Mouse (Mus musculus) forebrain, embryonic 10.5 days (tissue): ENCODE measurements around the gene Zfp706. TPM values are rescaled to one million over a fixed set of nuclear protein-coding genes. Genes with fewer than 3 reads are reported as not detected.

Experiments used
- DNase-seq: peaks from one replicate; pipeline ENCODE4 v3.0.0-alpha.2; 2017; ENCODE audit warnings: low spot score; ENCODE audit errors: extremely low spot score
- H3K27ac ChIP-seq: fragments of 300-500 bp; sonication (generic); 2 replicates; pipeline ENCODE4 v1.5.1; 2016; ENCODE audit warnings: mild to moderate bottlenecking
- H3K27me3 ChIP-seq: fragments of 300-500 bp; sonication (generic); 2 replicates; pipeline ENCODE4 v1.6.1; 2016; ENCODE audit warnings: mild to moderate bottlenecking; ENCODE audit not compliant: poor library complexity, severe bottlenecking
- H3K36me3 ChIP-seq: fragments of 300-500 bp; sonication (generic); replicated peaks from 2 replicates; pipeline ENCODE4 v1.6.1; 2016; ENCODE audit warnings: mild to moderate bottlenecking, moderate library complexity
- H3K4me1 ChIP-seq: fragments of 300-500 bp; sonication (generic); 2 replicates; pipeline ENCODE4 v1.6.1; 2016
- H3K4me3 ChIP-seq: fragments of 300-500 bp; sonication (generic); 2 replicates; pipeline ENCODE4 v1.5.1; 2016; ENCODE audit warnings: mild to moderate bottlenecking, moderate library complexity
- H3K9me3 ChIP-seq: fragments of 300-500 bp; sonication (generic); 2 replicates; pipeline ENCODE4 v1.6.1; 2016; ENCODE audit warnings: mild to moderate bottlenecking, moderate library complexity
- WGBS: fragments of 180-500 bp; shearing (Covaris S2); methylation state at CpG from one replicate; pipeline ENCODE4 v1.1.7; 2016; 5-methylcytosine and 5-hydroxymethylcytosine counted together
- polyA plus RNA-seq: library from polyadenylated mRNA; unstranded; fragments of >200 nt; fragmentation: Nextera tagmentation; extraction: Ambion mirVana; gene quantifications from 2 replicates; pipeline ENCODE4 v1.2.1, GENCODE M21; 2016

Gene Zfp706
- polyA plus RNA-seq, 1 experiment from 2014 or later, result 490 TPM

DNA sequence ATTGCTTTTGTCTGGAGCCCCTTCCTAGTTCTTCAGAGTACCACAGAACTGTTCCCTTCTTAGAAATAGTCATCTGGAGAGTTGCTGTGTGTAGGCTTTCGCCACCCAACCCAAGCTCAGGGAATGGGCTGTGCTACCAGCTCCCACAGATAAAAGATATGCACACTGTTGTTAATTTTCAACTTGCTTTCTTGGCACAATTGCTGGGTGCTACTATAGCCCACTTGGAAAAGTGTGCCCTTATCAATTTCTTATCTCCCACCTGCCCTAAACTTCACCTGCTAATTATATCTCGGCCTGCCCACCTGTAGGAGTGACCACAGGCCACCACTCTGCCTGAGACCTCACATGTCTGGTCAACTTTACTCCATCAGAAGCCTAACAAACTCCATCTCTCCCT is 26.6 kb upstream of the Zfp706 start:
- Histone ChIP-seq H3K9me3 (no peaks in the 10 kb centered on the region), H3K36me3 (no peaks in the 10 kb centered on the region), H3K4me3 (no peak overlapping the region), H3K4me1 (peaks cover 7% of the 10 kb centered on the region), H3K27ac (no peak overlapping the region), H3K27me3 (no peaks in the 10 kb centered on the region)
- 77% methylated on average over 2 of the region's 2 CpGs for WGBS
- no peak for DNase-seq

GRCm38 (mm10) chr15:37033431-37033830 is 25.9 kb upstream of the Zfp706 start:
- Histone ChIP-seq H3K36me3 (no peaks in the 10 kb centered on the region), H3K27me3 (no peaks in the 10 kb centered on the region), H3K9me3 (no peaks in the 10 kb centered on the region), H3K4me3 (no peak overlapping the region), H3K4me1 (peaks cover 7% of the 10 kb centered on the region), H3K27ac (no peak overlapping the region)
- 89% methylated on average over 2 of the region's 2 CpGs for WGBS
- DNase-seq, result no peak

DNA sequence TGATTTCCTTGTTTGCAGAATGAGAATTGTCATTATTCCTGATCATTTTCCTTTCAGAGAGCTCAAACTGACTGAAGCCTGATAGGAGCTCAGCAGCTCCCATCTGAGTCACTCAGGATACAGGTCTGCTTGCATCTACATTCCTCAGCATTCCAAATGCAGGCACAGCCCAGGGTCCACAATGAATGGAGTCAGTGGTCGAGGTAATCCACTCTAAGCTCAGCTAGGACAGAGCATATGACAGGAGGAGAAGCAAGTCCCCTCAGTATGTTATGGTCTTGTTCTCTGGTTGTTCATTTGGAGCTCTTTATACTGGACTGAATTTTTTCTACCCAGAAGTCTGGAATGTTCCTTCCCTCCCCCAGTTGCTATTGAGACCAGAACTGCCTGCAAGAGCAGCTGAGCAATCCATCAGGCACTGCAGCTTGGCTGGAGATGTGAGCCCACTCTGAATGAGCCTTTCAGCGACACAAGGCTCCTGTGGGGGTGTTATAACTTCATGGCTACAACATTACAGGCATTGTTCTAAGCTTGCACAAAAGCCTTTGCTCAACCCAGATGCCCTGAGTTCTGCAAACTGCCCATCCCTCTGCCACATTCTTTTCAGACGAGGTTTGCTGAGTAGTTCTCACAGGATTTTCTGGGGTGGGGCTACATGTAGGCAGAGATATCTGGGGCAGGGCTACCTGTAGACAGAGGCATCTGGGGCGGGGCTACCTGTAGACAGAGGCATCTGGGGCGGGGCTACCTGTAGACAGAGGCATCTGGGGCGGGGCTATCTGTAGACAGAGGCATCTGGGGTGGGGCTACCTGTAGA is 24.0 kb upstream of the Zfp706 start:
- WGBS, result 45% methylated on average over 6 of the region's 6 CpGs
- Histone ChIP-seq H3K4me1 (peaks cover 7% of the 10 kb centered on the region), H3K4me3 (no peak overlapping the region), H3K27me3 (no peaks in the 10 kb centered on the region), H3K9me3 (no peaks in the 10 kb centered on the region), H3K36me3 (no peaks in the 10 kb centered on the region), H3K27ac (no peak overlapping the region)
- no peak for DNase-seq

DNA sequence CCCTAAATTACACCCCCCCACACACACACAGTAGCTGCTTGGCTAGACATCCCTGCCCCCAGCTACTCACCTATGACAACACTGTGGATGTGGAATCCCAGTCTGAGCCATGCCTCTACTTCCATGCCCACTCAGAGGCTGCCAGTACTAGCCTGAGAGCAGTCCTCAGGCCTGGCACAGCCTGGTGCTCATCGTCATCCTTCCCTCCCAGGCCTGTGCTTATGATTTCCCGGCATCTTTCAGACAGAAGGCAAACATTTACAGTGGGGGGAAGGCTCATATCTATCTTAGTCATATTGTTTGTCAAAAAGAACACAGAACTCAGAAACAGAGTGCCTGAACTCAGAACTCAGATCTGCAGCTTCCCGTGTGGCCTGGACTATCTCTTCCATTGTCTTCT is 23.4 kb upstream of the Zfp706 start:
- Histone ChIP-seq H3K36me3 (no peaks in the 10 kb centered on the region), H3K27ac (no peak overlapping the region), H3K27me3 (no peaks in the 10 kb centered on the region), H3K4me3 (no peak overlapping the region), H3K4me1 (peaks cover 7% of the 10 kb centered on the region), H3K9me3 (no peaks in the 10 kb centered on the region)
- DNase-seq, result no peak
- WGBS, result 84% methylated on average over 3 of the region's 3 CpGs

- H3K9me3 ChIP-seq, result no peaks in the 10 kb centered on the region
- no peaks in the 10 kb centered on the region for H3K36me3 ChIP-seq
- H3K27ac ChIP-seq, result no peak overlapping the region
- no peak overlapping the region for H3K4me3 ChIP-seq
- H3K4me1 ChIP-seq, result peaks cover 7% of the 10 kb centered on the region
- no peak for DNase-seq
- H3K27me3 ChIP-seq, result no peaks in the 10 kb centered on the region
Observed at GRCm38 (mm10) chr15:37027956-37028355, 20.4 kb upstream of the Zfp706 start.

DNA sequence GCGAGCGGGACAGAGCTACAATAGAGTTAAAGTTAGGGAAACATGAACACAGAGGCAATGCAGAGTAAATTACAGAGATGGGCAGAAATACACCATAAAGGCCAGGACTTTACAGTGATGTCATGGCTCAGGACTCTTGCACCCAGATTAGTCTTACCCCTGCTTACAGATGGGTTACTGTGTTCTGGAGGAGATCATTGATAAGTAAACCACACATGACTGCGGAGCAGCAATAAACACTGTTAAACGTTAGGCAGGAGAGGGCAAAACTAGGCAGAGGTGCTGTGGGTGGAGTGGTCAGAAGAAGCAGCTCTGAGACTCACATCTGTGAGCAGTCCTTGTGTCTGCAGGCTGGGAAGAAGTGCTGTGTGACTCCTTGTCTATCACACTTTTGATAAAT is 18.9 kb upstream of the Zfp706 start:
- DNase-seq, result no peak
- 89% methylated on average over 4 of the region's 4 CpGs for WGBS
- no peaks in the 10 kb centered on the region for H3K27me3 ChIP-seq
- H3K9me3 ChIP-seq, result no peaks in the 10 kb centered on the region
- H3K36me3 ChIP-seq, result no peaks in the 10 kb centered on the region
- H3K4me3 ChIP-seq, result no peak overlapping the region
- no peak overlapping the region for H3K27ac ChIP-seq
- H3K4me1 ChIP-seq, result peaks cover 2% of the 10 kb centered on the region; the same call in 1 of the 2 replicates

DNA sequence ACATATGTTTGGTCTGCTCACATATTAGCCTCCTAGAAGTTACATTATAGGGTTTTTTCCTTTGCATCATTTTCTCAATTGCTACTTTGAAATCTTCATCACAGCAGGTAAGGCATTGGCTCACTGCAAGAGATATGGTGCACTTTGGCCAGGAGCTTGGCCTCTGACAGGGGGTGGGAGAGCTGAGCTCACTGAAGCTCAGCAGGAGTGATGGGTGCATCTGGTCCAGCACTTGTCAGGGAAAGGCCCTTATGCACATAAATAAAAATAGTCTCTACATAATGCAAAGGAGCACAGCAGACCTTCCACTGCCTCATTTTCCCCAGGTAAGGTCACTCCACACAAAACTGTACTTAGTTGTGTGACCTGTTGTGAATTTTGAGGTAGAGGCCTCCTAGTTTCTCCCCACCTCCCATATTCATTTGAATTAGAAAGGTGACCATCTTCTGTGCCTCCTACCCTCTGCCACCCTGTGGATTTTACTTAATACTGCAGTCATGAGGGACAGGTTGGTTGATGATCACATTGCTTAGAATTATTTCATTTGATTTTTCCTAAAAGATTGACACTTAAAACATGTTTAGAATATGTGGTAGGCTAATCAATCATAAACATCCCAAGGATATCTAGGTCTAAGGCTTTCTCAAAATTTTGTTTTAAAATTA is 13.1 kb upstream of the Zfp706 start:
- Histone ChIP-seq H3K27me3 (no peaks in the 10 kb centered on the region), H3K9me3 (no peaks in the 10 kb centered on the region), H3K27ac (no peak overlapping the region), H3K36me3 (no peaks in the 10 kb centered on the region), H3K4me1 (no peaks in the 10 kb centered on the region), H3K4me3 (no peak overlapping the region)
- no peak for DNase-seq

GRCm38 (mm10) chr15:37019434-37019833 is 11.9 kb upstream of the Zfp706 start:
- Histone ChIP-seq H3K9me3 (no peaks in the 10 kb centered on the region), H3K27me3 (no peaks in the 10 kb centered on the region), H3K36me3 (no peaks in the 10 kb centered on the region), H3K27ac (no peak overlapping the region), H3K4me3 (no peak overlapping the region), H3K4me1 (no peaks in the 10 kb centered on the region)
- no peak for DNase-seq
- WGBS, result 88% methylated on average over 3 of the region's 3 CpGs

DNA sequence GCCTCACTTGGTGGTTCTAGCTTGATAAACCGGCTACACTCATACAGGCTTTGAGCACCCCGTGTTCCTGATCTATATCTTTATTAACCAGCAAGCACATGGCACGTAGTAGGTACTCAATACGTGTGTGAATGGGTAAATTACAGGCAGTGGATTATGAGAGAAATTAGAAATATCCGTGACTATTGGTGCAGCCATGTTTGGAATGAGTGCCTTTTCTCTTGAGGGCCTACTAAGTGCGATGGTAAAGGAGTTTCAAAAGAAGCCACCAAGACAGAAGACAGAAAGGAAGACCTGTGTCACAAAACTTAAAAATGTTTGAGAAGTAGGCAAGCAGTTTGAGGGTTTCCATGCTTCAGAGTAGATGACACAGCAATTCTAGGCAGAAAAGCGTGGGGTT is 4.3 kb upstream of the Zfp706 start:
- 92% methylated on average over 7 of the region's 7 CpGs for WGBS
- Histone ChIP-seq H3K27ac (no peak overlapping the region), H3K9me3 (no peaks in the 10 kb centered on the region), H3K4me1 (peaks cover 11% of the 10 kb centered on the region), H3K4me3 (no peak overlapping the region), H3K36me3 (no peaks in the 10 kb centered on the region), H3K27me3 (no peaks in the 10 kb centered on the region)
- no peak for DNase-seq

GRCm38 (mm10) chr15:37011316-37011715 is 3.7 kb upstream of the Zfp706 start:
- no peaks in the 10 kb centered on the region for H3K36me3 ChIP-seq
- no peak overlapping the region for H3K27ac ChIP-seq
- DNase-seq, result no peak
- peaks cover 11% of the 10 kb centered on the region for H3K4me1 ChIP-seq
- no peaks in the 10 kb centered on the region for H3K9me3 ChIP-seq
- WGBS, result 75% methylated on average over 3 of the region's 3 CpGs
- H3K4me3 ChIP-seq, result no peak overlapping the region
- H3K27me3 ChIP-seq, result no peaks in the 10 kb centered on the region

DNA sequence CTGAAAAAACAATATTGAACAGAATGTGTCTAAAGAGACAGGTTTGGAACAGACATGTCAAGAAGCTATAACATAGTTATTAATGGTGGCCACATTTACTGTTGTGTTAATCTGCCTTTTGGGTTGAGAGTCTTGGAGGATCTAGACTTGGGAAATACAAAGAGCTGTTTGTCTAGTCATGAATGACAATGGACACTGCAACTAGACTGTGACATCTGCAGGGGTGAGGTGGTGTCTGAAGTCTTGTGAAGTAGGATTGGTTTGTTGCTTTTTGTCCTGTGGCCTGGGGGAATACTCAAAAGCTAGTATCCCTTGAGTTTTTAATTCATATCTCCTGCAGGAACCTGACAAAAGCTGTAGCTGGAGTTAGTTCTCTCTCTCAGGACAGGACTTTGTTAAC is 973 bp upstream of the Zfp706 start:
- Histone ChIP-seq H3K36me3 (peaks cover 24% of the 10 kb centered on the region), H3K27ac (peak overlapping the region; percentile 100), H3K9me3 (no peaks in the 10 kb centered on the region), H3K4me1 (peaks cover 31% of the 10 kb centered on the region), H3K27me3 (no peaks in the 10 kb centered on the region), H3K4me3 (no peak overlapping the region)
- DNase-seq, result no peak

DNA sequence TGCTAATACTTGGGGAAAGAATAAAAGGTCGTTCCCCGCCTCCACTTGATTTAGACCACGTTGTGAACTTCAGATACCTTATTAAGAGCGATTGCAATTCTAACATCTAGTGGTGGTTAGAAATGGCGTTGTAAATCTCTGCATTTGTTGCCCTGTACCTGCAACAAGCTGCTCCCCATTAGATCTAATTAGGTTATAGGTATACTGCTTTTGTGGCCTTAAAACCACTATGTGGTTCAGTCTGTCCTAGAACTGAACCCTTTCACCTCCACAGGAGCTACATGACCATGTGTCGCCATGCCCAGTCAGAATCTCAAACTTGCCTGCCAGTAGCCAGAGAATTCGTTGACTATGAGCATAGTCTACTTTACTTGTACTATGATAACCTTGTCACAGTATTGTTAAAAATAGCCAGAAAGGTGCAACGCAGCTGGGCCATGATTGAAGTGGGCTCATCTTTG is 416 bp upstream of the Zfp706 start:
- no peak for DNase-seq
- Histone ChIP-seq H3K4me3 (peak overlapping the region; percentile 89), H3K36me3 (peaks cover 29% of the 10 kb centered on the region), H3K27me3 (no peaks in the 10 kb centered on the region), H3K9me3 (no peaks in the 10 kb centered on the region), H3K27ac (peak overlapping the region; percentile 100), H3K4me1 (peaks cover 31% of the 10 kb centered on the region)
- 31% methylated on average over 8 of the region's 8 CpGs for WGBS

GRCm38 (mm10) chr15:37006475-37007164 is 953 bp downstream of the Zfp706 start:
- no peaks in the 10 kb centered on the region for H3K27me3 ChIP-seq
- no peaks in the 10 kb centered on the region for H3K9me3 ChIP-seq
- WGBS, result under 1% methylated on average over 48 of the region's 48 CpGs
- H3K36me3 ChIP-seq, result peaks cover 43% of the 10 kb centered on the region
- H3K4me3 ChIP-seq, result peak overlapping the region; percentile 89
- H3K27ac ChIP-seq, result peak overlapping the region; percentile 100
- no peak for DNase-seq
- peaks cover 31% of the 10 kb centered on the region for H3K4me1 ChIP-seq
